Mouse (Mus musculus) forebrain, embryonic 15.5 days (tissue): ENCODE measurements around the gene Sigmar1. TPM values are rescaled to one million over a fixed set of nuclear protein-coding genes. Genes with fewer than 3 reads are reported as not detected.

Experiments used
- ATAC-seq: fragments of 200-750 bp; cut with Nextera tagmentation; replicated peaks from 2 replicates; pipeline ENCODE4 v1.8.0; 2017; ENCODE audit warnings: mild to moderate bottlenecking, moderate TSS enrichment, moderate library complexity
- H3K27ac ChIP-seq: fragments of 300-500 bp; sonication (generic); replicated peaks from 2 replicates; pipeline ENCODE4 v1.5.1; 2015; ENCODE audit warnings: mild to moderate bottlenecking, inconsistent platforms
- H3K27me3 ChIP-seq: fragments of 300-500 bp; sonication (generic); 2 replicates; pipeline ENCODE4 v1.6.1; 2015; ENCODE audit warnings: inconsistent platforms
- H3K36me3 ChIP-seq: fragments of 300-500 bp; sonication (generic); 2 replicates; pipeline ENCODE4 v1.6.1; 2015; ENCODE audit warnings: mild to moderate bottlenecking, inconsistent platforms
- H3K4me1 ChIP-seq: fragments of 300-500 bp; sonication (generic); 2 replicates; pipeline ENCODE4 v1.6.1; 2015; ENCODE audit warnings: inconsistent platforms
- H3K4me2 ChIP-seq: fragments of 300-500 bp; sonication (generic); replicated peaks from 2 replicates; pipeline ENCODE4 v1.6.1; 2015; ENCODE audit warnings: mild to moderate bottlenecking, inconsistent platforms
- H3K4me3 ChIP-seq: fragments of 300-500 bp; sonication (generic); 2 replicates; pipeline ENCODE4 v1.5.1; 2015; ENCODE audit warnings: mild to moderate bottlenecking, inconsistent platforms
- H3K9ac ChIP-seq: fragments of 300-500 bp; sonication (generic); replicated peaks from 2 replicates; pipeline ENCODE4 v1.6.1; 2015; ENCODE audit warnings: mild to moderate bottlenecking, inconsistent platforms
- H3K9me3 ChIP-seq: fragments of 300-500 bp; sonication (generic); 2 replicates; pipeline ENCODE4 v1.6.1; 2016; ENCODE audit warnings: inconsistent platforms
- WGBS: fragments of 180-500 bp; shearing (Covaris S2); methylation state at CpG from one replicate; pipeline ENCODE4 v1.1.7; 2015; ENCODE audit warnings: mixed read lengths; 5-methylcytosine and 5-hydroxymethylcytosine counted together
- polyA plus RNA-seq: library from polyadenylated mRNA; unstranded; fragments of >200 nt; fragmentation: Nextera tagmentation; extraction: Ambion mirVana; gene quantifications from 2 replicates; pipeline ENCODE4 v1.2.1, GENCODE M21; 2015

Gene Sigmar1
- polyA plus RNA-seq, 1 experiment from 2014 or later = 46.3 TPM

DNA sequence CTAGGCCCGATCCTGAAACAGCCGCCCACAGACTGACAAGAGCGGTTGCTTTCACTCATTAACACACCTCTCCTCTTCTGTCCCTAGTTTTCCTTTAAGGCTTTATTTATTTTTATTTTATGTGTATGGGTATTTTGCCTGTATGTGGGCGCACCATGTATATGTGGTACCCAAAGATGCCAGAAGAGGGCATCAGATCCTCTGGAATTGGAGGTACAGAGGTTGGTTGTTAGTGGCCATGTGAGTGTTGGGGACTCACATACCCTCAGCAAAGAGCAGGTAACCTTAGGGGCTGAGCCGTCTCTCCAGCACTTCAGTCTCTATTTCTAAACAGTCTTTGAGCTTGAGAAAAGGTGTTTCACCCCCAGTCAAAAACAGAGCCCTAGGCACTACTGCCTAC lies 40.4 kb downstream of the Sigmar1 start:
- 73% methylated on average over 5 of the region's 5 CpGs for WGBS
- no peak for ATAC-seq
- Histone ChIP-seq H3K9me3 (no peaks in the 10 kb centered on the region), H3K27me3 (no peaks in the 10 kb centered on the region), H3K4me2 (no peak overlapping the region), H3K9ac (no peak overlapping the region), H3K36me3 (peaks cover 41% of the 10 kb centered on the region), H3K27ac (no peak overlapping the region), H3K4me1 (peaks cover 38% of the 10 kb centered on the region), H3K4me3 (no peak overlapping the region)

GRCm38 (mm10) chr4:41715082-41715481 lies 40.9 kb downstream of the Sigmar1 start:
- H3K4me3 ChIP-seq = no peak overlapping the region
- H3K4me1 ChIP-seq = peaks cover 38% of the 10 kb centered on the region
- no peak overlapping the region for H3K9ac ChIP-seq
- 79% methylated on average over 8 of the region's 8 CpGs for WGBS
- H3K36me3 ChIP-seq = peaks cover 39% of the 10 kb centered on the region
- no peak overlapping the region for H3K4me2 ChIP-seq
- H3K9me3 ChIP-seq = no peaks in the 10 kb centered on the region
- no peaks in the 10 kb centered on the region for H3K27me3 ChIP-seq
- ATAC-seq = no peak
- H3K27ac ChIP-seq = no peak overlapping the region

DNA sequence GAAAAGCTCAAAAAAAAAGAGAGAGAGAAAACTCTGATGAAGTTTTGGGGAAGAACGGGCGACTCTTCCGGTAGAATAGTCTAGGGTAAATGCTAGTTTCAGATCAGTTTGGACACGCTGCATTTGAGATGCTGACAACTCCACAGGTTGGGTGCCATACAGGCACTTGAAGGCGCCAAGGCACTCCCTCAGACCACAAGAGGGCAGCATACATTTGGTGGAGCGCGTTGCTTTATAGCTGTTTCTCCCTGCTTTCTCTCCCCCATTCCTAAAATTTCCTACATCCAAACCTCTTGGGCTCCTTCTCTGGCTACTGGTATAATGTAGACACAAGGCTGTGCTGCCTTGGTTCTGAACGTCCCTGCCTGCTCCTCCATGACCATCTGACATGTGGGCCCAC lies 41.7 kb downstream of the Sigmar1 start:
- no peaks in the 10 kb centered on the region for H3K9me3 ChIP-seq
- peak overlapping the region; percentile 88; the same call in 1 of the 2 replicates for H3K4me3 ChIP-seq
- H3K4me1 ChIP-seq = peaks cover 38% of the 10 kb centered on the region
- peak; percentile 36; the same call in 1 of the 2 replicates for ATAC-seq
- no peak overlapping the region for H3K27ac ChIP-seq
- no peak overlapping the region for H3K9ac ChIP-seq
- no peaks in the 10 kb centered on the region for H3K27me3 ChIP-seq
- WGBS = 10% methylated on average over 8 of the region's 8 CpGs
- peaks cover 32% of the 10 kb centered on the region for H3K36me3 ChIP-seq
- H3K4me2 ChIP-seq = peak overlapping the region; percentile 71

- no peaks in the 10 kb centered on the region for H3K27me3 ChIP-seq
- H3K4me1 ChIP-seq = peaks cover 38% of the 10 kb centered on the region
- peak; percentile 53 for ATAC-seq
- peak within 1 kb of the TSS; percentile 93 for H3K9ac ChIP-seq
- H3K4me3 ChIP-seq = peak within 1 kb of the TSS; percentile 88
- no peaks in the 10 kb centered on the region for H3K9me3 ChIP-seq
- WGBS = under 1% methylated on average over 61 of the region's 61 CpGs
- peaks cover 25% of the 10 kb centered on the region for H3K36me3 ChIP-seq
- H3K27ac ChIP-seq = peak within 1 kb of the TSS; percentile 80
- peak within 1 kb of the TSS; percentile 71 for H3K4me2 ChIP-seq
These were observed 42.5 kb downstream of the Sigmar1 start, which contains the start of gene Rpp25l for GRCm38 (mm10) chr4:41713197-41714067. Gene Rpp25l (minus strand): TSS chr4:41713534.

DNA sequence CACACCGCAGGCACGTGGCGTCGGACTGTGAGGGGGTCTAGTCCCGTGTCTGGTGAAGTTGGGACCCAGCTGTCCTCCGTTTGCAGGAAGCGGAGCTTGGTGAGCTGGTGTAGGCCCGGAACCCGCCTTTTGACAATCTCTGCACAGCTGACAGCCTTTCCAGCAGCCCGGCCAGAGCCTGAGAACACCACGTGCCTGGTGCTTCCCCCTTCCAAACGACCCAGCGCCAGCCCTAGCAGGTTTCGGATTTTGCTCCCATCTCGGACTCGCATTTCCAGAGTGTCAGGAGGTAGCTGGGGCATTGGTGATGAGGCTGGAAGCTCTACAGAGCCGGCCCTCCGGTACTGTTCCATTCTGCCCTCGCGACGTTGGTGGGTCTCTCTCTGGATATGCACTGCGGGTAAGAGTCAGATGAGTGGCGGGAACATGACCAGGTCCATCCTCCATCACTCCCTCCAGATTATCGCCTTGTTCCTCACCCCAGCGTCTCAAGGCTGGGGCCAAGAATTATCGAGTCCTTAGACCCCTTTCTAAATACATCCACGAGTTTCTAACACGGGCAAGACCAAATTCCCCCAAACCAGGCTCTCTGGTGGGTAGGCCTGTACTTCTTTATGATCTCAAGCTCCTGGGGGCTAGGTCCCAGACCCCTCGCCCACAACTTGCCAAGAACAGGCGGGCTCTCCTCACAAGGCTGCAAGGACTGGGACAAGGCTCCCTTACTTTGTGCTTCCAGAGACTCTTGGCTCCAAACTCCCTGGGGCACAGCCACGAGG lies 43.3 kb downstream of the Sigmar1 start:
- Histone ChIP-seq H3K27ac (peak overlapping the region; percentile 80), H3K36me3 (peaks cover 16% of the 10 kb centered on the region), H3K9me3 (no peaks in the 10 kb centered on the region), H3K27me3 (no peaks in the 10 kb centered on the region), H3K4me1 (peaks cover 45% of the 10 kb centered on the region), H3K4me3 (peak overlapping the region; percentile 88), H3K9ac (peak overlapping the region; percentile 93), H3K4me2 (peak overlapping the region; percentile 71)
- ATAC-seq = peak; percentile 14
- WGBS = 39% methylated on average over 31 of the region's 31 CpGs

GRCm38 (mm10) chr4:41711705-41712375 lies 44.1 kb downstream of the Sigmar1 start:
- H3K4me2 ChIP-seq = peak overlapping the region; percentile 71
- H3K9ac ChIP-seq = peak overlapping the region; percentile 93; the same call in 1 of the 2 replicates
- 59% methylated on average over 16 of the region's 16 CpGs for WGBS
- ATAC-seq = no peak
- H3K4me1 ChIP-seq = peaks cover 53% of the 10 kb centered on the region
- no peaks in the 10 kb centered on the region for H3K27me3 ChIP-seq
- H3K27ac ChIP-seq = 0 out of 2 replicates have a peak overlapping the region, but pooled peaks have one; percentile 3
- H3K9me3 ChIP-seq = no peaks in the 10 kb centered on the region
- peaks cover 9% of the 10 kb centered on the region; the same call in 1 of the 2 replicates for H3K36me3 ChIP-seq
- peak overlapping the region; percentile 88 for H3K4me3 ChIP-seq

DNA sequence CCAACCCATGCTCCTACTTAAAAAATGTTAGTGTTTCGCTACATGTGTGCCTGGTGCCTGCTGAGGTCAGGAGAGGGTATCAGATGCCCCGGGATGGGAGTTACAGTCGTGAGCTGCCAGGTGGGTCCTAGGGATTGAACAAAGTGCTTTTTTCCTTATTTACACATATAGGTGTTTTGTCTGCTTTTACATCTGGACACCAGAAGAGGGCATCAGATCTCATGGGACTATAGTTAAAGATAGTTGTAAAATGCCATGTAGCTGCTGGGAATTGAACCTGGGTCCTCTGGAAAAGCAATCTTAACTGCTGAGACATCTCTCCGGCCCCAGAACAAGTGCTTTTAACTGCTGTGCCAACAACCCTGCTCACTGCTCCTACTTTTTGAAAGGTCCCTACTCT lies 45.7 kb downstream of the Sigmar1 start:
- Histone ChIP-seq H3K27me3 (no peaks in the 10 kb centered on the region), H3K4me3 (no peak overlapping the region), H3K9me3 (no peaks in the 10 kb centered on the region), H3K36me3 (peaks cover 4% of the 10 kb centered on the region; the same call in 1 of the 2 replicates), H3K9ac (no peak overlapping the region), H3K4me2 (no peak overlapping the region), H3K4me1 (peaks cover 63% of the 10 kb centered on the region), H3K27ac (no peak overlapping the region)
- no peak for ATAC-seq
- WGBS = 72% methylated on average over 4 of the region's 4 CpGs

DNA sequence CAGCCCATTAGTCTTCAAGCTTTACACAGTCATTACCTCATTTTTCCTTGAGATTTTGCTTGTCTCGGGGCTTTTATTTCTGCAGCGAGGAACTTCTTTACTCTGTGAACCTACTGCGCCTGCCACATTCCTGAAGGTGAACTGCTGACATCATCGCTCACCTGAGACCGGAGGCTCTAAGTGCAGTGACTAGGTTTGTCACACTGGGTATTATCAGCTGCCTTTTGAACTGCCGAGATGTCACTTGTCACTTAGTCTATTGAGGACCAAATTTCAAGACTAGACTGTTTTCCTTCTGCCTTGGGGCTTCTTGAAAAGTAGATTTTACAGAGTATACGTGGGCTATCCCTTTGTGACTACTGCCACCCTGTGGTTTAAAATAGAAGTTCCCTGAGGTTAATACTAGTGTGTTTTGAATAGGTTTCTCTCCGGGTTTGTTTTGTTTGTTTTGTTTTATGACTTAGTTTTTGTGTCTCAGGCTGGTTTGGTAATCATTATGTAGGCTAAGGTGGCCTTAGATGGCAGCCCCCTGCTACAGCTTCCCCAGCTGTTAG lies 47.7 kb downstream of the Sigmar1 start:
- peaks cover 48% of the 10 kb centered on the region for H3K4me1 ChIP-seq
- ATAC-seq = peak; percentile 18; the same call in 1 of the 2 replicates
- WGBS = 37% methylated on average over 8 of the region's 8 CpGs

DNA sequence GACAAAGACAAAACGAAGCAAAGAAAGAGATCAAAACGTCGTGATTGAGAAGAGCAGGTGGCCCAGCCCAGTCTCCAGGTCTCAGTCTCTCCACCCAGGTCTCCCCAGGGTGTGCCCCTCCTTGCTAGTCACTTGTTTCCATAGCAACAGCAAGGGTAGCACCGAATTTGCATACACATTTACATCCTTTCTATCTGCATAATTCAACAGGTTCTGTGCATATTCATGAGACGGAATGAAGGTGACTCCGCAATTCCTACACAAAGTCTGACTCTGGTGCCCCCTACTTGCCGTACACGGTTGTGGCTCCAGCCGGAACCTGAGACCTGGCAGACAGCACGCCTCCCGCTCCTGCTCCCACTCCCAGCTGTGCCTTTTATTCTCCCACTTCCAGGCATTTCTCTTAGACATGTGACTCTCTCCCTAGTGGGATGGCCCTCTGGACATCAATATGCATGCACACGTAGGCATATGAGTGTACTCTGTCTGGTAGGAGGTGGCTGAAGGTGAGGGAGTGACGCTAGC lies 48.9 kb downstream of the Sigmar1 start:
- H3K4me2 ChIP-seq = peak overlapping the region; percentile 28
- no peaks in the 10 kb centered on the region for H3K27me3 ChIP-seq

More for the DNA sequence above, 47.7 kb downstream of the Sigmar1 start:
- no peak overlapping the region for H3K4me3 ChIP-seq
- H3K9ac ChIP-seq = no peak overlapping the region
- 0 out of 2 replicates have a peak overlapping the region, but pooled peaks have one; percentile 4 for H3K27ac ChIP-seq
- H3K27me3 ChIP-seq = no peaks in the 10 kb centered on the region
- no peaks in the 10 kb centered on the region for H3K9me3 ChIP-seq
- H3K4me2 ChIP-seq = no peak overlapping the region
- H3K36me3 ChIP-seq = peaks cover 4% of the 10 kb centered on the region; the same call in 1 of the 2 replicates

DNA sequence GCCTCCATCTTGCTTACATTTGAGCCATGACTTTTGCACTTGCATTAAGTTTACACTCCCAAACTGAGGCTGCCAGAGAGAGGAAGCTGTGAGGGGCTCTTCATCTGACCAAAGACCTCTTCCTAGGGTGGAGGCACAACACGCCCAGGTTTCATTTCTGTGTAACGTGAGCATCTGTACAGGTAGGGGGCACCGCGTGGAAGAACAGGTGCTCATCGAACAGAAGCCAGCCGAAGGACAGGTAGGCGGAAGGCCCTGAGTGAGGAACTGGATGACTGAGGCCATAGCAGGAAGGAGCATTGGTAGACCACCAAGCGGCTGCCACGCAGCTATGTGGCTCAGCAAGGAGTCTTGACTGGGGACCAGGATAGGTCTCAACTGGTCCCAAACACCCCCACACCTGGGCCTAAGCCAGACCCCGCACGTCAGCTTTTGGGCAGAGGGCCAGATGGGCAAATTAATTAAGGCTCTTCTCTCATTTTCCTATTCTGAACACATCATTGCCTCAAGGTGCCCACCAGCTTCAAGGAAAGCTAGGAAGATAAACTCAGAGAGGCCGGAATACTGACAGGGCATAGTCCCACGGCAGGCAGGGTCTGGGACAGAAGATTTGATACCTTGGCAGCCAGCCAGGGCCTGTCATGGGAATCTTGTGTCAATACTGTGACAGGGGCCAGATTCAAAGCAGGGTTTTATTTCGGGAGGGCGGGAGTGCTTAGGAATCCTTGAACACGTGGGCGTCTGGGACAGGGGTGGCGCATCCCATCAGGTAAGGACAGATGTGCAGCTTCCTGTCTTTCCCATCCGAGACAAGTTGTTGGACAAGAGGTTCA lies 49.8 kb downstream of the Sigmar1 start:
- Histone ChIP-seq H3K4me2 (peak overlapping the region; percentile 28; the same call in 1 of the 2 replicates), H3K9ac (no peak overlapping the region), H3K27ac (peak overlapping the region; percentile 14; the same call in 1 of the 2 replicates), H3K27me3 (no peaks in the 10 kb centered on the region), H3K4me1 (peaks cover 29% of the 10 kb centered on the region), H3K36me3 (peaks cover 4% of the 10 kb centered on the region; the same call in 1 of the 2 replicates), H3K4me3 (no peak overlapping the region), H3K9me3 (no peaks in the 10 kb centered on the region)
- 42% methylated on average over 19 of the region's 19 CpGs for WGBS
- ATAC-seq = no peak

More for the DNA sequence above, 48.9 kb downstream of the Sigmar1 start:
- Histone ChIP-seq H3K36me3 (peaks cover 4% of the 10 kb centered on the region; the same call in 1 of the 2 replicates), H3K4me3 (no peak overlapping the region), H3K27ac (peak overlapping the region; percentile 51), H3K9ac (no peak overlapping the region; the same call in 1 of the 2 replicates), H3K9me3 (no peaks in the 10 kb centered on the region), H3K4me1 (peaks cover 38% of the 10 kb centered on the region)
- WGBS = 1% methylated on average over 13 of the region's 13 CpGs
- peak; percentile 76 for ATAC-seq
